Mouse (Mus musculus) thymus, adult 2 months (tissue): Measurements from ENCODE around the gene Tesk2. TPM values are rescaled to one million over a fixed set of nuclear protein-coding genes. Genes with fewer than 3 reads are reported as not detected.

Experiments used
- DNase-seq: peaks from one replicate; pipeline ENCODE4 v3.0.0; 2021
- H3K27ac ChIP-seq: fragments of 200-500 bp; 2 replicates; pipeline ENCODE4 v1.5.1; 2012; ENCODE audit warnings: low read length, control low read depth; ENCODE audit not compliant: control insufficient read depth, insufficient read depth
- H3K27me3 ChIP-seq: fragments of 200-500 bp; 2 replicates; pipeline ENCODE4 v1.6.1; 2012; ENCODE audit warnings: mild to moderate bottlenecking, low read length, moderate library complexity, mixed read lengths; ENCODE audit not compliant: control insufficient read depth, insufficient read depth
- H3K36me3 ChIP-seq: fragments of 200-500 bp; 2 replicates; pipeline ENCODE4 v1.6.1; 2012; ENCODE audit warnings: mild to moderate bottlenecking, low read length, moderate library complexity; ENCODE audit not compliant: control insufficient read depth, insufficient read depth
- H3K4me1 ChIP-seq: fragments of 200-500 bp; replicated peaks from 2 replicates; pipeline ENCODE4 v1.6.1; 2012; ENCODE audit warnings: low read length; ENCODE audit not compliant: control insufficient read depth, insufficient read depth
- H3K4me3 ChIP-seq: fragments of 200-500 bp; 2 replicates; pipeline ENCODE4 v1.5.1; 2012; ENCODE audit warnings: mild to moderate bottlenecking, low read length, control low read depth, moderate library complexity; ENCODE audit not compliant: control insufficient read depth, insufficient read depth
- CTCF ChIP-seq: fragments of 200-500 bp; IDR thresholded peaks from 2 replicates; pipeline ENCODE4 v1.5.1; 2012; ENCODE audit warnings: mild to moderate bottlenecking, control low read depth, low read length, moderate library complexity, borderline replicate concordance; ENCODE audit not compliant: control insufficient read depth, poor library complexity, insufficient read depth; ENCODE audit errors: extremely low read depth
- POLR2A ChIP-seq: fragments of 200-500 bp; IDR thresholded peaks from 2 replicates; pipeline ENCODE4 v1.6.1; 2012; ENCODE audit warnings: mild to moderate bottlenecking, low read length, control low read depth, moderate library complexity; ENCODE audit not compliant: control insufficient read depth, poor library complexity, insufficient read depth; ENCODE audit errors: extremely low read depth
- WGBS: fragments of 180-500 bp; shearing (Covaris S2); methylation state at CpG from one replicate; pipeline ENCODE4 v1.1.7; 2018; 5-methylcytosine and 5-hydroxymethylcytosine counted together
- polyA plus RNA-seq: library from polyadenylated mRNA; depleted of rRNA; stranded (reverse); fragments of >200 nt; gene quantifications from 2 replicates; pipeline ENCODE4 v1.2.3, GENCODE M21; 2012

The Tesk2 gene
- polyA plus RNA-seq, 1 experiment = 4.4 TPM

DNA sequence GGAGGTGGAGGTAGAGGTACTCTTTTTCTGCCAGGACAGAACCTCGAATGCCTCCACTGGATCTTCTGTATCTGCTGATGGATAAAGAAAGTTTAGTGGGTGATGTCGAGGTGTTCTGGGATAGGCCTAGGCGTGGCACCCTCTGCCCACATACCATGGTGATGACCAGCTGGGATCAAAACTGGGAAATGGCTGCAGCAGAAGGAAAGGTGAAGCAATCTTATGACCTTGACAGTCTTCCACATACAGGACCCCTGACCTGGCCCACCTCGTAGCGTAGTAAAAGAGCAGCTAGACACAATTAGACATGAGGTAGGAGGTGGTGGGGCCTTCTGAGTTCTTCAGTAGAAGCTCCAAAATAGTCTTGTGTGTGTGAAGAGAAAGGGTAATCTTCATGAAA, 43.3 kb downstream of the Tesk2 start:
- 95% methylated on average over 5 of the region's 5 CpGs for WGBS
- no peak overlapping the region for H3K27ac ChIP-seq
- no peak overlapping the region for H3K4me3 ChIP-seq
- H3K4me1 ChIP-seq = no peaks in the 10 kb centered on the region
- no peaks in the 10 kb centered on the region for H3K27me3 ChIP-seq
- TF ChIP-seq CTCF (no peak), POLR2A (no peak)
- no peak for DNase-seq
- no peaks in the 10 kb centered on the region for H3K36me3 ChIP-seq

DNA sequence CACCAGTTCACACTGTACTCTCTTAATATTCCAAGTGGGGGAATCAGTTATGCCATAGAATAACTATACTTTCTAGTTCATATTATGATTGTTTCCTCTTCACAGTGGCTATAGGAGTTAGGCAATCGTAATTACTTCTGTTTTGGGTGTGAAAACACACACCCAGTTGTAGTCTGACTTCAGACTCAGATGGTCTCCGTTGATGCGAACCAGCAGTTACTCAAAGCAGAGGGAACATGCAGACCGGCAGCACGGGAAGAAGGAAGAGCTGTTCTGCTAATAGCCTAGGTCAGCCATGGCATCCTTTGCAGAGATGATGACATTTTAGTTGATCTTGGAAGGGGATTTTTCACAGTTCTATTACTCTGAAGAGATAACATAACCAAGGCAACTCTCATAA, 47.8 kb downstream of the Tesk2 start:
- 95% methylated on average over 5 of the region's 5 CpGs for WGBS
- no peak for DNase-seq
- Histone ChIP-seq H3K4me1 (no peaks in the 10 kb centered on the region), H3K4me3 (no peak overlapping the region), H3K27ac (no peak overlapping the region), H3K27me3 (no peaks in the 10 kb centered on the region), H3K36me3 (no peaks in the 10 kb centered on the region)
- TF ChIP-seq CTCF (no peak), POLR2A (no peak)

DNA sequence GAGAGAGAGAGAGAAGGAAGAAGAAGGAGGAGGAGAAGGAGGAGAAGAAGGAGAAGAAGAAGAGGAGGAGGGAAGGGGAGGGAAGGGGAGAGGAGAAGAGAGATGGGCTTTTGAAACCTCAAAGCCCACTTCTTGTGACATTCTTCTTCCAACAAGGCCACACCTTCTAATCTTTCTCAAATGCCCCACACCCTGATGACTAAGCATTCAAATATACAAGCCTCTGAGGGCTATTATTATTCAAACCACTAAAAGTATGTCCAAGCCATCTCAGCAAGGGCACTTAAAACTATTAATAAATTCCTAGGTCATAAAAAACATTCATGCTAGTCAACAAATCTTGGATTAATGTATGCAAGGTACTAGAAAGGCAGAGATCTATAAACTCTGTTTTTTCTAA, 48.3 kb downstream of the Tesk2 start:
- TF ChIP-seq POLR2A (no peak), CTCF (no peak)
- H3K4me3 ChIP-seq = no peak overlapping the region
- no peak for DNase-seq
- no peaks in the 10 kb centered on the region for H3K4me1 ChIP-seq
- H3K36me3 ChIP-seq = no peaks in the 10 kb centered on the region
- no peak overlapping the region for H3K27ac ChIP-seq
- H3K27me3 ChIP-seq = no peaks in the 10 kb centered on the region

- Histone ChIP-seq H3K4me1 (no peaks in the 10 kb centered on the region), H3K27me3 (no peaks in the 10 kb centered on the region), H3K27ac (no peak overlapping the region), H3K36me3 (no peaks in the 10 kb centered on the region), H3K4me3 (no peak overlapping the region)
- TF ChIP-seq POLR2A = no peak
- no peak for TF ChIP-seq CTCF
- DNase-seq = no peak
- WGBS = 96% methylated on average over 5 of the region's 5 CpGs
Measured at GRCm38 (mm10) chr4:116776391-116776790, 55.6 kb downstream of the Tesk2 start.

GRCm38 (mm10) chr4:116777079-116777478, 56.3 kb downstream of the Tesk2 start:
- Histone ChIP-seq H3K36me3 (no peaks in the 10 kb centered on the region), H3K27me3 (no peaks in the 10 kb centered on the region), H3K4me1 (no peaks in the 10 kb centered on the region), H3K27ac (no peak overlapping the region), H3K4me3 (no peak overlapping the region)
- 96% methylated on average over 3 of the region's 3 CpGs for WGBS
- no peak for DNase-seq
- no peak for TF ChIP-seq CTCF
- no peak for TF ChIP-seq POLR2A

- H3K27me3 ChIP-seq = no peaks in the 10 kb centered on the region
- no peaks in the 10 kb centered on the region for H3K36me3 ChIP-seq
- no peaks in the 10 kb centered on the region for H3K4me1 ChIP-seq
- H3K27ac ChIP-seq = no peak overlapping the region
- no peak for TF ChIP-seq POLR2A
- no peak for TF ChIP-seq CTCF
- 86% methylated on average over 2 of the region's 2 CpGs for WGBS
- DNase-seq = no peak
- no peak overlapping the region for H3K4me3 ChIP-seq
Measured at GRCm38 (mm10) chr4:116780541-116780940, 59.8 kb downstream of the Tesk2 start.

- Histone ChIP-seq H3K36me3 (no peaks in the 10 kb centered on the region), H3K4me1 (no peaks in the 10 kb centered on the region), H3K27me3 (no peaks in the 10 kb centered on the region), H3K4me3 (no peak overlapping the region), H3K27ac (no peak overlapping the region)
- WGBS = 89% methylated on average over 2 of the region's 2 CpGs
- DNase-seq = no peak
- TF ChIP-seq CTCF (no peak), POLR2A (no peak)
Measured at GRCm38 (mm10) chr4:116781366-116781765, 60.6 kb downstream of the Tesk2 start.

DNA sequence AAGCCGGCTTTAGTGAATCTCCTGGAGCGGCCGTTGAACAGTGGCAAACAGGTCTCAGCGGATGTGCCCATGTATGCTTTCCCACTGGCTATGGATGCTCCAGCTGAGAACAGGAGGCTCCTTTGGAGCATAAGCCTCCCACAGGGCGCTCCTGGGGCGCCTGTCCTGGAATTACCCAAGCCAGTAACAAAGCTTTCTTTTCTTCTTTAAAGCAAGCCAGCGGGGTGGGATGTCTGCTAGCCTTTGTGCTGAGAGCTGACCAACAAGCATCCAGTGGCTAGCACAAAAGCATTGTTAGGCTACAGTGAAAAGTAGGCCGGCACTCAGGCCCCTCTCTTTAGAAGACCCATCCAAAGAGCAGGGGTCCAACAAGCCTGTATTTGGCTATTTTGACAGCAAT, 61.4 kb downstream of the Tesk2 start:
- Histone ChIP-seq H3K4me1 (no peaks in the 10 kb centered on the region), H3K4me3 (no peak overlapping the region), H3K27me3 (no peaks in the 10 kb centered on the region), H3K36me3 (no peaks in the 10 kb centered on the region), H3K27ac (no peak overlapping the region)
- 96% methylated on average over 8 of the region's 8 CpGs for WGBS
- no peak for TF ChIP-seq POLR2A
- no peak for TF ChIP-seq CTCF
- no peak for DNase-seq
